Mouse (Mus musculus): Measurements from ENCODE around the gene Aldob.

DNA sequence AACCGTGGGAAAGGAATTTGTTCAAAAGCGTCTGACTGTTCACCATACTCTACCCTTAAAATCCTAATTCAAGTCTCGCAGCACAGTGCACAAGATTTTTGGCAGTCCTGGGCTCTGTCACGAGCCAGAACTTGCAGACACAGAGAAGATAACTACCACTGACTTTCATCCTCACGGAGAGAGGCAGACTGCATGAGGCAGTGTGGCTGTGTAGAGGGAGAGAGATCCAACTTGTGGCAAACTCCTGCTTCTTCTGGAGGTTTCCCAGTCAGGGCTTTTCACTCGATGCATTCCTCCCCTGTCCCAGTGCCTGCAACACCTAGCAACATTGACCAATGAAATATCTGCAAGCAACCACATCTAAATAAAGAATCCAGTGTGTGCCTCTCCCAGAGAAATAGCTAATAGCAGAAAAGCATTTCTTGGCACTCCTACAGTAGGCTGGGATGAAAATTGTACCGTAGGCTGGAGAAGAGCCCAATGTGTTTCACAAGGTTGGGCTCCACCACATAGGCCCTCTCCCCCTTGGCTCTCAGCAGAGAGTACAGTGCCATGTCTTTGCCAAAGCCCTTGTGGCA, 36.3 kb upstream of the Aldob start:
- TF ChIP-seq CTCF (IDR thresholded peaks at IDR 0.05; ENCODE audit: low read depth) (no peak), EP300 (IDR thresholded peaks at IDR 0.05; ENCODE audit: low read depth) (no peak)
